ENCODE assay signal across 20 mouse cellular contexts in genomic region chr9:103928744-103929527, GRCm38 (mm10).
DNase-seq lines count a peak whose midpoint lies in the region.
"Had no signal": no experiment of that assay in that cellular context is flagged by ENCODE, and none has a peak within 500 bp of the region (broad histone marks: within the 10 kb centered on the region; RNA-seq: fewer than 3 reads in every experiment).

No protein-coding gene starts in this region.

- no peak overlapping the region for H3K4me3 ChIP-seq in embryonic facial prominence, embryonic 10.5 days
- H3K4me3 ChIP-seq: embryonic facial prominence, embryonic 13.5 days; forebrain, embryonic 12.5 days; gastrocnemius, adult 2 months; heart, embryonic 13.5 days; hindbrain, embryonic 12.5 days had no signal

- H3K36me3 ChIP-seq in embryonic facial prominence, embryonic 10.5 days (replicated peaks) = no peaks in the 10 kb centered on the region
- H3K36me3 ChIP-seq: embryonic facial prominence, embryonic 13.5 days; forebrain, embryonic 12.5 days; G1E; heart, embryonic 13.5 days; hindbrain, embryonic 12.5 days had no signal

- H3K9me3 ChIP-seq in embryonic facial prominence, embryonic 10.5 days = no peaks in the 10 kb centered on the region
- H3K9me3 ChIP-seq: embryonic facial prominence, embryonic 13.5 days; forebrain, embryonic 12.5 days; heart, embryonic 13.5 days; hindbrain, embryonic 12.5 days had no signal

- DNase-seq in retina, embryonic 14.5 days (ENCODE audit: low spot score) = peak; percentile 12
- DNase-seq in retina, postnatal 1 day = no peak
- peak; percentile 43 for DNase-seq in embryo, embryonic 10 days (ENCODE audit: low spot score)
- DNase-seq in embryonic facial prominence, embryonic 10.5 days (ENCODE audit: low spot score) = peak; percentile 41
- no peak for DNase-seq in natural killer cell, adult 2 months (ENCODE audit: low spot score in 2 of 2)
- DNase-seq in c-Kit-positive CD71-positive TER-119-positive erythroid progenitor cells, embryonic 14.5 days (ENCODE audit: low spot score) = no peak
- no peak for DNase-seq in layer of hippocampus, postnatal 36 days
- DNase-seq: adrenal gland, postnatal 14 days; cerebellum, adult 11 months; cerebellum, adult 8-10 months; cerebellum, postnatal 14 days; gastrocnemius, adult 2 months; gastrocnemius, postnatal 25 days; heart, postnatal 36 days; kidney, adult 11 months had no signal

- 52% methylated on average over 8 of the region's 8 CpGs for WGBS in embryonic facial prominence, embryonic 10.5 days

- H3K27me3 ChIP-seq in embryonic facial prominence, embryonic 10.5 days (replicated peaks; ENCODE audit: low read depth, poor library complexity, severe bottlenecking) = peaks cover 5% of the 10 kb centered on the region; the same call in 1 of the 2 replicates
- H3K27me3 ChIP-seq: embryonic facial prominence, embryonic 13.5 days; forebrain, embryonic 12.5 days; heart, embryonic 13.5 days; hindbrain, embryonic 12.5 days had no signal

- H3K4me1 ChIP-seq in embryonic facial prominence, embryonic 10.5 days = peaks cover 25% of the 10 kb centered on the region

- H3K27ac ChIP-seq in embryonic facial prominence, embryonic 10.5 days (replicated peaks) = no peak overlapping the region
- H3K27ac ChIP-seq: embryonic facial prominence, embryonic 13.5 days; forebrain, embryonic 12.5 days; gastrocnemius, adult 2 months; heart, embryonic 13.5 days; hindbrain, embryonic 12.5 days had no signal

Comparison
In these comparisons a context has a peak if more than half of its experiments do, and no peak if none do; other contexts are left out.
1. DNase-seq: peak in retina, embryonic 14.5 days (single experiment), embryo, embryonic 10 days (single experiment) and embryonic facial prominence, embryonic 10.5 days (single experiment); none in retina, postnatal 1 day (single experiment), natural killer cell, adult 2 months (0 of 2), c-Kit-positive CD71-positive TER-119-positive erythroid progenitor cells, embryonic 14.5 days (single experiment) and layer of hippocampus, postnatal 36 days (0 of 2).